Mouse (Mus musculus) lung, embryonic 14.5 days (tissue): ENCODE measurements at regions not wholly inside any gene's neighbourhood (a gene's known extent, or its start where the extent isn't known, plus 50 kb on each side); places are given as distances from the start of the nearest gene placed in this dataset.

Source experiments
- ATAC-seq: fragments of 200-750 bp; cut with Nextera tagmentation; 2 replicates; pipeline ENCODE4 v1.8.0; 2017; ENCODE audit warnings: mild to moderate bottlenecking, moderate TSS enrichment, moderate library complexity; ENCODE audit not compliant: insufficient read depth
- DNase-seq: peaks from one replicate; pipeline ENCODE4 v3.0.0-alpha.2; 2015
- H3K27ac ChIP-seq: fragments of 300-500 bp; sonication (generic); 2 replicates; pipeline ENCODE4 v1.5.1; 2014; ENCODE audit warnings: low read depth, mild to moderate bottlenecking, moderate library complexity
- H3K27me3 ChIP-seq: fragments of 300-500 bp; sonication (generic); 2 replicates; pipeline ENCODE4 v1.6.1; 2014; ENCODE audit warnings: low read length, control low read depth; ENCODE audit not compliant: insufficient read depth
- H3K36me3 ChIP-seq: fragments of 300-500 bp; sonication (generic); 2 replicates; pipeline ENCODE4 v1.6.1; 2014; ENCODE audit warnings: control low read depth; ENCODE audit not compliant: insufficient read depth
- H3K4me1 ChIP-seq: fragments of 300-500 bp; sonication (generic); 2 replicates; pipeline ENCODE4 v1.6.1; 2014; ENCODE audit warnings: antibody characterized with exemption, control low read depth; ENCODE audit not compliant: insufficient read depth
- H3K4me2 ChIP-seq: fragments of 300-500 bp; sonication (generic); 2 replicates; pipeline ENCODE4 v1.6.1; 2014; ENCODE audit warnings: mild to moderate bottlenecking
- H3K4me3 ChIP-seq: fragments of 300-500 bp; sonication (generic); 2 replicates; pipeline ENCODE4 v1.5.1; 2014; ENCODE audit warnings: low read depth, low read length
- H3K9ac ChIP-seq: fragments of 300-500 bp; sonication (generic); 2 replicates; pipeline ENCODE4 v1.6.1; 2014
- H3K9me3 ChIP-seq: fragments of 300-500 bp; sonication (generic); 2 replicates; pipeline ENCODE4 v1.6.1; 2016; ENCODE audit warnings: low read depth, low read length, control low read depth
- CTCF ChIP-seq: IDR thresholded peaks from 2 replicates; pipeline ENCODE4 v1.5.1; 2016; ENCODE audit warnings: antibody characterized with exemption, low read depth
- WGBS: fragments of 180-500 bp; shearing (Covaris S2); extraction: QIAGEN DNeasy Blood & Tissue Kit; methylation state at CpG from one replicate; pipeline ENCODE4 v1.1.7; 2014; 5-methylcytosine and 5-hydroxymethylcytosine counted together

DNA sequence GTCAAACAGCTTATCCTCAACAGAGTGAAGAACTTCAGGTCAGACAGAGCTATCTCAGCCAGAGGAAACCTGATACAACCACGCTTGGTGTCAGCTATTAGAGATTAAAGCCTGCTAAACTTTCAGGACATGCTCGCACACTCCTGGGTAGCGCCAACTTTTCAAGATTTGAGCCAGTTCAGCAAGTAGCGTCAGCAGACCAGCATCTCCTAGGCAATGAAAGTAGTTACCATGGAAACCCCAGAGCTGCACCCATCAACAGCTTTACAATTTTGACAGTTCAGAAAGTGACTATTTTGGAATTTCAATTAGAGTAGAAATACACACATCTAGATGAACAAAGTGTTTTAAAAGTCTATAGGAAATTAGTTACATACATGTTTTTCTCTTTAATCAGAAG is 154.8 kb downstream of the Cd83 start:
- Histone ChIP-seq H3K27me3 (no peaks in the 10 kb centered on the region), H3K4me3 (no peak overlapping the region), H3K4me2 (no peak overlapping the region), H3K27ac (no peak overlapping the region), H3K9ac (no peak overlapping the region), H3K9me3 (0 out of 2 replicates have a peak, but pooled peaks cover 2% of the 10 kb centered on the region), H3K36me3 (no peaks in the 10 kb centered on the region), H3K4me1 (no peaks in the 10 kb centered on the region)
- WGBS = 30% methylated on average over 4 of the region's 4 CpGs
- ATAC-seq (no peak), DNase-seq (no peak)
- TF ChIP-seq CTCF = no peak

DNA sequence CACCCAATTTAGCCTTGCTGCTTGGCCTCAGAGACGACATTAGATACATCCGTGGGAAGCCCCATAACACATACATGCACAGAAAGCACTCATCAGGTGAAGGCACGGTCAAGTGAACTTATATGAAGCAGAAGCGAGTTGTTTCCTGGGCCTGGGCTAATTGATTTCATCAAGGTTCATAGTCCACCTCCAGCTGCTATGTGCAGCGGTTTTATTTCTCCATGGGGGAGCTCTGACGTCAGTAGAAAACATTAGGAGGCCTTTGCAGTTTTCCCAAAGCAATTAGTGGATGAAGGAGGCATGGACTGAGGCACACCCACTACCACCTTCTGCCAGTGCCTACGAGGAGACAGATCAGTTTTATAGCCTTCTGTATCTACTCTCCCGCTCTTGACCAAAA is 157.2 kb downstream of the Cd83 start:
- Histone ChIP-seq H3K27me3 (no peaks in the 10 kb centered on the region), H3K9ac (no peak overlapping the region), H3K4me3 (no peak overlapping the region), H3K27ac (no peak overlapping the region), H3K4me1 (no peaks in the 10 kb centered on the region), H3K4me2 (no peak overlapping the region), H3K9me3 (0 out of 2 replicates have a peak, but pooled peaks cover 2% of the 10 kb centered on the region), H3K36me3 (no peaks in the 10 kb centered on the region)
- DNase-seq (no peak), ATAC-seq (no peak)
- WGBS = 65% methylated on average over 8 of the region's 8 CpGs
- TF ChIP-seq CTCF = no peak

DNA sequence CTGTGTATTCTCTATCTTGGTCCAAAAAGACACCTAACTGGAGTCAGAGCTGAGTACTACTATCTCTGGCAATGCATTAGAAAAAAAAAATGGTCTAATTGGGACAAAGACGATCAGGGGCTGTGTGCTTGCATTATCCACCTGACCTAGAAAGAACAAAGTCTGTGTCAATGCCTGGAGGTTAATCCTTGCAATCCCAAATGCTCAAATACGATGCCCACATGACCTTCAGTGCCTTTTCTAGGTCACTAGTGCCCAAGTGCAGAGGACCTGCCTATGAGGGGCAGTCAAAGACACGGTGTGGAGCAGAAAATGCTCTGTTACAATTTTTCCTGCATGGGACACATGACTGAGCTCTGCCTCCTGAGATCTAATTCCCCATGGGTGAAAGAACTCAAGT is 164.0 kb downstream of the Cd83 start:
- H3K27ac ChIP-seq = no peak overlapping the region
- H3K4me1 ChIP-seq = no peaks in the 10 kb centered on the region
- WGBS = 84% methylated on average over 3 of the region's 3 CpGs
- no peak overlapping the region for H3K9ac ChIP-seq
- no peak for TF ChIP-seq CTCF
- H3K9me3 ChIP-seq = no peaks in the 10 kb centered on the region
- ATAC-seq (no peak), DNase-seq (no peak)
- H3K27me3 ChIP-seq = no peaks in the 10 kb centered on the region
- H3K4me2 ChIP-seq = no peak overlapping the region
- H3K36me3 ChIP-seq = no peaks in the 10 kb centered on the region
- H3K4me3 ChIP-seq = no peak overlapping the region

DNA sequence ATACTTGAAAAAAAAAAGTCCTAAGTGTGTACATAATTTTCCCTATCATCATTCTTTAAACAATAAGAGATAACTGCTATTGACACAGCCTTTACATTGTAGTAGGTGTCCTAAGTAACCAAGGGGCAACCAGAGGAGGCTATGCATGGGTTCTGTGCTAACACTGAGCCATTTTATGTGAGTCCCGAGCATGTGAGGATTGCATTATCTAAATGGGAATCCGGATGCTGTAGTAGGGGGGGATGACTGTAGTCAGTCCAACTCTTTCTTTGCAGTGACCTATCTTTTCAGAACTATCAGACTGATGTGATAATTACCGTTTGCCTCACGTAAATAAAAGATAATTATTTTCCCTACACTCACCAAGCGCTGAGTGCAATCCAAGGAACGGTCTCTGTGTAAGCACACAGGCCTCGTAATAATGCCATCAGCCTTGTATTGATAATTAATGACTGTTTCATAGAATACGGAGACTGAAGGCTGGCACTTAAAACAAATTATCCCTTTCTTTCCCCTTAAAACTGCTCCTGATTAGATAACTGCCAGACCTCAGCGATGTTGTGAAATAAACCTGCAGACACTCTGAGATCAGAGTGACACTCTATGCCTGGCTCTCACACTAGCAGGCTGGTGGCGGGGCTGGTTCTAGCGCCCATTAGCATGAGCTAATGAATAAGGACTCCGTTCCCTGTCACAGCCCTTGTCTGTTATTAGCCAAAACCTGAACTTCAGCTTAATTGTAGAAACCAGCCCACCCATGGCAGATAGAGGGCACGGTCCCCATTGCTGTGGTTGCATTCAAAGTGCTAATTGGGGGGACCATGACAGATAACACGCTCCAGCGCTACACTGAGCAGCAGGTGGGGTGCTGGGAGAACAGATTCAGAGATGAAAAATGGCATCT is 165.4 kb downstream of the Cd83 start:
- Histone ChIP-seq H3K4me3 (no peak overlapping the region), H3K27me3 (no peaks in the 10 kb centered on the region), H3K9me3 (no peaks in the 10 kb centered on the region), H3K9ac (no peak overlapping the region), H3K4me1 (no peaks in the 10 kb centered on the region), H3K4me2 (no peak overlapping the region), H3K27ac (no peak overlapping the region), H3K36me3 (no peaks in the 10 kb centered on the region)
- DNase-seq = no peak
- no peak for TF ChIP-seq CTCF
- 33% methylated on average over 15 of the region's 15 CpGs for WGBS
- no peak for ATAC-seq

DNA sequence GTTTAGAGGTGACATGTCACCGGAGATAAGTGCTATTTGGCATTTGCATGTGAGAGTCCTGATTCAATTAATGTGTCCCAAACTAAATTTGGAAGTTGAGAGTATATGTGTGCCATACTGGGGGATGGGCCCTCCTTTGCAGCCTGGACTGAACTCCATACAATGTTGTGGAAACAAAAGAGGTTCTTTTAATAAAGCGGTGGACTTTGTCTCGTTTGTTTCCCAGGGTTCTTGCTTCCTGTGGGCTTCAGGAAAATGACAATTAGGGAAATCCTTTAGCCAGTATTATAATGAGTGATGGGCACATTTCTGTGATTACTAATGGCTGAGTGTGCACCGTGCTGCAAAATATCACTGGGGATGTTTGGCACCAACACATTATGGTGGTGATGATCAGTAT is 167.9 kb downstream of the Cd83 start:
- H3K4me3 ChIP-seq = no peak overlapping the region
- no peak for TF ChIP-seq CTCF
- H3K36me3 ChIP-seq = no peaks in the 10 kb centered on the region
- DNase-seq (no peak), ATAC-seq (no peak)
- H3K9me3 ChIP-seq = no peaks in the 10 kb centered on the region
- WGBS = 70% methylated on average over 4 of the region's 4 CpGs
- H3K9ac ChIP-seq = no peak overlapping the region
- H3K4me1 ChIP-seq = no peaks in the 10 kb centered on the region
- no peaks in the 10 kb centered on the region for H3K27me3 ChIP-seq
- no peak overlapping the region for H3K4me2 ChIP-seq
- H3K27ac ChIP-seq = no peak overlapping the region

DNA sequence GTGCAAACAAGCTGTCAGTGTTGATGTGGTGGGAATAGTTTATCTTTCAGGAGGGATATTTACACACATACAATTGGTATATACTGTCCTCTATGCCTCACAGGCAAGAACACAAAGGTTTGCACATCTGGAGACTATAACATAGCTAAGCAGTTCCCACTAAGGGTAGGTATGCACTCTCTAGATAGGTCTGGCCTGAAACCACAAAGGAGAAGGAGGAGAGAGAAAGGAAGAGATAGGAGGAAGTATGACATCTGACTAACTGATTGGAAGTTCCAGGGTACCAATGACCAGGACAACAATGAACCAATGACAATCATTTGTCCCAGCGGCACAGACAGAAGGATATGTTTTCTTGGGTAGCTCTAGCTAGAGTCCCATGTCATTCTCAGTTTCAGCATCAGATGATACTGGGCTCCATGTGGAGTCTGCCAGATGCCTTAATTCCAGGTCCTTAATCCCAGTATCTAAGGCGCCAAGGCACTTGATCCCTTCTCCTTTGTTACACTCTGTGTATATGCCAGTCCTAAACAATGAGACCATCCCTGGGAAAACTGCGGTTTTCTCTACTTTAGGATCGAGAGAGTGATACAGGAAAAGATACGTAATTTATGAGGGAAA is 168.5 kb downstream of the Cd83 start:
- Histone ChIP-seq H3K4me3 (no peak overlapping the region), H3K9me3 (no peaks in the 10 kb centered on the region), H3K4me2 (no peak overlapping the region), H3K27me3 (no peaks in the 10 kb centered on the region), H3K4me1 (no peaks in the 10 kb centered on the region), H3K27ac (no peak overlapping the region), H3K36me3 (no peaks in the 10 kb centered on the region), H3K9ac (no peak overlapping the region)
- TF ChIP-seq CTCF = no peak
- 79% methylated on average over 5 of the region's 5 CpGs for WGBS
- DNase-seq (no peak), ATAC-seq (no peak)

DNA sequence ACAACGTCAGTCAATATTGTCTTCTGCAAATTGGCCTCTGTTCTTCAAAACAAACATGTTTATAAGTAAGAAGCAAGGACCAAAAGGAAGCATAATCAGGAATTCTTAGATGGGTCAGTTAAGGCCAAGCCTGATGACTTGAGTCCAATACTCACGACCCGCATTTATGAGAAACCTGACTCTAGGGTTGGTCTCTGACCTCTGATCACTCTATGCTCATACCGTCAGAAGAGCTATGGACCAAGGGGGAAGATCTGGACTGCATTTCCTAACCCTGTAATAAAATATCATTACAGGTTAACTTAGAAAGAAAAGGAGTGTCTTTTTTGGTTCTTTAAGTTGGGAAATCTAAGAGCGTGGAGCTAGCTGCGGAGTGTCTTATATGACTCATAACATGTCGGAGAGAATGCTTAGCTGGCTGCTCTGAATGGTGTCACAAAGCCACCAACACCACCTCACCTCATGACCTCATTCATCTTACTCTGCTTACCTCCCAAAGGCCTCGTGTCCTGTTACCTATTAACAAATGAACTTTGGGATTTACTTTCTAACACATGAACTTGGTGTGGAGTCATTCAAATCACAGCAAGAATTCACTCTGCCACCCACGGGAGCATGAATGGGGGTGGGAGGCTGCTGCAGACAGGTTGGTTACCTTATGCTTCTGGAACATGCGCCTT is 170.3 kb downstream of the Cd83 start:
- no peak for TF ChIP-seq CTCF
- no peaks in the 10 kb centered on the region for H3K9me3 ChIP-seq
- no peaks in the 10 kb centered on the region for H3K4me1 ChIP-seq
- no peak for DNase-seq
- H3K4me3 ChIP-seq = no peak overlapping the region
- ATAC-seq = no peak
- no peak overlapping the region for H3K27ac ChIP-seq
- no peaks in the 10 kb centered on the region for H3K27me3 ChIP-seq
- H3K4me2 ChIP-seq = no peak overlapping the region
- H3K36me3 ChIP-seq = no peaks in the 10 kb centered on the region
- WGBS = 78% methylated on average over 10 of the region's 10 CpGs
- H3K9ac ChIP-seq = no peak overlapping the region
